Mouse (Mus musculus): ENCODE measurements at regions not wholly inside any gene's neighbourhood (a gene's known extent, or its start where the extent isn't known, plus 50 kb on each side); places are given as distances from the start of the nearest gene placed in this dataset.
A peak's percentile ranks its signal among the peaks of the same experiment; 100 is the strongest.

DNA sequence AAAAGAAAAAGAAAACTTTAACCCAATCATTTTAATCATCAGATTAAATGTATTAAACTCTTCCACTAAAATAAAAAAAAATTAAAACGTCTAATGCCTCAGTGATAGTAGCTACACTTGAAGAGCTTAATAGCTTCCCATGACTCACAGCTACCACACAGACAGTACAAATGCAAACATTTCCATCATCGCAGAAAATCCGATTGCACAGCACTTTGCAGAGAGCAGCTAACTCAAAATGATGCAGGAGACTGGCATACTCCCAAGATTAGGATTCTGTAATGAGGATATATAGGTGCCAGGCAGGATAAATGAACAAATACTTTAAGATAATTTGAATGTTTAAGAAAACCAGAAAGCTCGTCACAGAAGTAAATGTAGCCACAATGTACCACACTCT lies 238.3 kb upstream of the Kif2a start:
- no peak for DNase-seq

DNA sequence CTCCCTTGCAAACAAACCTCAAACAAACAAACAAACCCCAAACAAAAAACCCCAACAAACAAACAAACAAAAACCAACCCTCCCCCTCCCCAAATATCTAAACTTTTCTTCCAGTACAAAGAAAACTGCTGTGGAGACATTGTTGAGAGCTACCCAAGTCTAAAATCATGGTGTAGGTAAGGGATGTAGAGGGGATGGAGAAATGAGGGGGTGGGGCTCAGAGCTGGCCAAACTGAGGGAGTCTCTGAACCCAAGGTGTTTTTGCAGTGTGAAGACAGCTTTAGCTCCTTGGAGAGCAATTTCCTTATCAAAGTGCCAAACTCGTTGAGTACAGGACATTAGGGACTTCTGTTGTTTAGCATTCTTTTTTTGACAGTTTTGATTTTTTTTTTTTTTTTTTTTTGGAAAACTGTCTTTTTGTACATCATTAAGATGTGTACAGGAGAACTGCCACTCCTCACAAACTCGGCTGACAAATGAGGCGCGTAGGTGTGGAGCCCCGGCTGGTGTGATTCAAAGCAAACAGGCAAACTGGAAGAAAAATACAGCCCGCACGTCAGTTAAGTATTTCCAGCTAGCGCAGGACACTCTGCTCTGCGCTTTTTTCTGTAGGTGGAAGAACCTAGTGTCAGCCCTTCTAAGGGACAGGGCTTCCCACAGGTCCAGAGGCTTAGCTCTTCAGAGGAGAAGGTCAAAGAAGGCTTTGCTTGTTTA lies 226.0 kb upstream of the Kif2a start:
- no peak for DNase-seq

DNA sequence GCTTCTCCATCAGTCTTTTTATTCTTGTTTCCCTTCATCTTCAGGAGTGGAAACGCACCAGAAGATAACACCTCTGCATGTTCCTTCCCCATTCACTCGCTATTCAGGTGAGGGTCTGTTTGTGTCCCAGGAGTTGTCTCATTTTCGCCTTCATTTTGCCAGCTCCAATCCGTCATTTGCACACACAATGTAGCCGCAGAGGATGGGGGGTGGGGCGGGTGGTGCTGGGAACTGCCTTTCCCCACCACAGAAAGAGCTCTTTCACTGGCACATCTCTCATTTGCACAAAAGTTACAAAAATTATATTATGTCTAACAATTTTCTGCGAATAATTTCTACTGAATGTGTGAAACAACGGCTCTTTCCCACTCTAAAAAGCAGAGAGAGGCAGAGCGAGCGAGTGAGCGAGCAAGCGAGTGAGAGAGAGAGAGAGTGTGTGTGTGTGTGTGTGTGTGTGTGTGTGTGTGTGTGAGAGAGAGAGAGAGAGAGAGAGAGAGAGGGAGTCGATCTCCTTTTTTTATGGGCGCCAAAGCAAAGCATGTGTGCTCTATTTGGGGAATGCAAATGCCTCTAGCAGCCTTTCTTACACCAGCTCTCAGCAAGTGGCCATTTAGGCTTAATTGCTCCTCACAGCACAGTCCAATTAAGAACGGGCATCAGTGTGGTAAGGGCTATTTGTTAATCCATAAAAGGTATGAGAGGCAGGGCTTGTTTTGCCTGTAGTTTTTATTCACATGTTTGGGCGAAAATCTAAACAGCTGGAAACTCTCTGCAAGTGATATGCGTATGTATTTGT lies 225.2 kb upstream of the Kif2a start:
- DNase-seq = no peak

DNA sequence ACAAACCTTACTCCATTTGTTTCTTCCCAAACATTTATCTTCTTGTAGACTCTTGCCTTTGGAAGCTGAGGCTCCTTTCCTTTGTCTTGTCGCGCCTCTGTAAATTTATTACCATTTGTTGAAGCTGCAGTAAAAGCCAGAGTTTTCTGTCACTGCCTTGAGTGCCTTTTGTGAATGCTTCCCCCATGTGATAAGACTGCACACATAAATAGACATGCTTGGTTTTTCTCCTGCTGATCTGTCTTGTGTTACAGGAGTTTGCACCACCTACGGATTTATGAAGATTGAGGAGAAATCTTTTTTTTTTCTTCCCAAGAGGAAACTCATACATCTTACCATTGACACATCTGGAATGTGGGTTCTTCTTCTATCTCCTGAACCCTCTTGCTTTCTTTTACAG lies 222.2 kb upstream of the Kif2a start:
- DNase-seq = no peak

DNA sequence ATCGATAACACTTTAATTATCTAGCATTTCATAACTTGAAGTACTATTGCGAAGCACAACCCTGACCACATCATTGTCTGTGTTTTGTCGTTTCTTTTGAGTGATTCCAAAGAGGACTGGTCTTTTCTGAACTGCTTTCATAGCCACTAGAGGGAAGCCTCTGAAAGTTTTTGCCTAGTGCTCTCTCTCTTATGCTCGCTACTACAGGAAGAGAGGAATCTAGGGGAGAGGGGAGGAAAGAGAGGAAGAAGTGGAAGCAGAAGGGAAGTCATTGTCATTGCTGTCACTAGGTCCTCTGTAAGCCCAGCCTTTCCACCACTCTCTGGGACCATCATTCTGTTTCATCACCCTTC lies 217.1 kb upstream of the Kif2a start:
- no peak for DNase-seq

DNA sequence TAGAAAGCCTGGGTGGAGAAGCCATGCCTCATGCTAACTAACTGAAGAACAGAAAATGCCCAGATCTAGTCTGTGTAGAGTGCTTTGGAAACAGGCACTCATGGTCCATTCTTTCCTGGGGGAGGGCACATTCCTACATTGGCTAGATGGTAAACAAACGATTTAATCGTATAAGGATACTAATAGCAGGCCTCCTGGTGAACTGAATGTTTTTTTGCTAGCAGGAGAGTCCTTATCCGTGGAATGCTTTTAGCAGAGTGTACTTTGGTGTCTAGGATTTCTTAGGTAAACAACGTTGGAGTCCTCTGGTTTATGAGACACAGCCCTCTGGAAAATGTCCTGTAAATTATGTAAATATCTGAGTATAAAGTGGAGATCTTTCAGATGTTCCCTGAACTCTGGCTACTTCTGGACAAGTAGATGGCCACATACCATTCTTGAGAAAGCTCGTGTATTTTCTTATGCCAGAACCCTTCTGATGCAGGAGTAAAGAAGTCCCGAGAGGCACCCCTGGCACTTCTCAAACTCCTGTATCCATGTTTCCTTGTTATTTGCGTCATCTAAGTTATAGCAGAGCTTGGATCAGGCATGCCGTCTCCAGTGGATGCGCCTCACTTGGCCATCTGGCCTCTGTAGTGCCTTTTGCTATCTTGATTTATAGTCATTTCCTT lies 216.6 kb upstream of the Kif2a start:
- no peak for DNase-seq

DNA sequence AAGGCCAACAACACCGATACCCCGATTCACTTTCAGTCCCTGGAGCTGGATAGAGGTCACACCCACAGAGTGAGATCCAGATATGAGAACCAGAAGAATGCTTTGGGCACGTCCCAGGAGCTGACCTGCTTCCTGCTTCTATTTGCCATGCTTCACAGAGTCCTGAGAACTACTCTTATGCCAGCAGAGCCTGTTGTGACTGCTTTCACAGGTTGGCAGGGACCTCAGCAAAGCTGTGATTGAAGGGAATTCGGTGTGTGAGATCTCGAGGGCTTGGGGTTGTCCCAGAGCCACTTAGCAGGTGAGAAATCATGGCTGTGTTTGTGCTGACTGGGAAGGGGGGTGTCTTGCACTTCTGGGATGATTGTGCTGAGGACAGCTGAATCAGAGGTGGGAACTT lies 197.5 kb upstream of the Kif2a start:
- no peak for DNase-seq

DNA sequence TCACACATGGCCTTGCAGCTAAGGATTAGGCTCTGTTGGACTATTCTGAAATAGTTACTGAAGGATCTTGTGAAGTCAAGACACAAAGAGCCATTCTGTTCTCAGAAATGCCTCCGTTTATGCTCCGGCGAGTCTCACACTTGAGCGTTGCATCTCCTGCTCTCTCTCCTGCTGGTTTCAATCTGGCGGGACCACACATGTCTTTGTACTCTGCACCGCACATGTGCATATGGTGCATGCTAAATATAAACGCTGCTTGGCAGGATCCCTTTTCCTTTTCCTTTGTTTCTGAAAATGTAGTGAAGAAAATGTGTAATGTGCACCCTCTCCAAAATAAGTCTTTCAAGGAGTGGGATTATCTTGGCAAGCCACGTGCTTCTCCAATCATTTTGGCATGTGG lies 196.4 kb upstream of the Kif2a start:
- DNase-seq = no peak

DNA sequence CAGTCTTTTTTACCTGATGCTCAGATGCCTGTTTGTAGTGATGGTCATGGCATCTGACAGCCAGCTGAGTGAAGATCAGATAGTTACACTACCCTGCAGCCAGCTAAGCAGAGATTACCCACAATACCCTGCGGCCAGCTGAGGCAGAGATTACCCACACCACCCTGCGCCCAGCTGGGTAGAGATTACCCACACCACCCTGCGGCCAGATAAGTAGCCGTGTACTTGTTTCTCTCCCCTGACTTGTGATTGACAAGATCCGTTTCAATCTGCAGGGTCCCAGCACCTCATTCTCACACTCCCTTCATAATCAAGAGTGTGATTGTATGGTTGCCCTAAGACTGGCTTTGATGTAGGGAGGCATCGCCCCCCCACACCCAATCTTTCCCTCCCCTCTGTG lies 195.9 kb upstream of the Kif2a start:
- no peak for DNase-seq

DNA sequence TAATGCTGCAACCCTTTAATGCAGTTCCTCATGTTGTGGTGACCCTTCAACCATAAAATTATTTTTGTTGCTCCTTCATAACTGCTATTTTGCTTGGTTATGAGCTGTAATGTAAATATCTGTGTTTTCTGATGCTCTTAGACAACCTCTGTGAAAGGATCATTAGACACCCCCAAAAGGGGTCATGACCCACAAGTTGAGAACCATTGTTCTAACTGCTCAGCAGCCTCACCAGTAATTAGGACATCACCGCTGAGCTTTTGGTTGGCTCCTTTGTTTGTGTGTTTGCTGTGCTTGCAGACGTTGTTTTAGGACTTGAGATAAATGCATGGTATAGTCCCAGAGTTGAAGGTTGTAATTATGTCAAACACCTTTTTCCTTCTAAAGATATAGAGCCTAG lies 191.4 kb upstream of the Kif2a start:
- DNase-seq = no peak

DNA sequence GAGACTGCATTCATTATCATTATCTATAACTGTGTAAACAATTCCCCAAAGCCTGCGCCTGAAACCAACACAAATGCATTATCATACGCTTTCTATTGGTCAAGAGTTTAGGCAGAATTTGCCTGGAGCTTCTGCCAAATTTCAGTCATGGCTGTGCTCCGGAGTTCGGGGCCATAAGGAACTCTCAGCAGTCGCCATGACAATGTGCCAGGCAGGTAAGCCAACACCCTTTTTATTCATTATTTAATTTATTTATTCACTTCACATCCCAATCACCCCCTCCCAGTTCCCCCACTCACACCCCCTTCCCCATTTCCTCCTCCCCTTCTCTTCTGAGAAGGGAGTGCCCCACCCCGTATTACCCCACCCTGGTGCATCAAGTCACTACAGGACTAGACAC lies 188.8 kb upstream of the Kif2a start:
- DNase-seq = no peak

DNA sequence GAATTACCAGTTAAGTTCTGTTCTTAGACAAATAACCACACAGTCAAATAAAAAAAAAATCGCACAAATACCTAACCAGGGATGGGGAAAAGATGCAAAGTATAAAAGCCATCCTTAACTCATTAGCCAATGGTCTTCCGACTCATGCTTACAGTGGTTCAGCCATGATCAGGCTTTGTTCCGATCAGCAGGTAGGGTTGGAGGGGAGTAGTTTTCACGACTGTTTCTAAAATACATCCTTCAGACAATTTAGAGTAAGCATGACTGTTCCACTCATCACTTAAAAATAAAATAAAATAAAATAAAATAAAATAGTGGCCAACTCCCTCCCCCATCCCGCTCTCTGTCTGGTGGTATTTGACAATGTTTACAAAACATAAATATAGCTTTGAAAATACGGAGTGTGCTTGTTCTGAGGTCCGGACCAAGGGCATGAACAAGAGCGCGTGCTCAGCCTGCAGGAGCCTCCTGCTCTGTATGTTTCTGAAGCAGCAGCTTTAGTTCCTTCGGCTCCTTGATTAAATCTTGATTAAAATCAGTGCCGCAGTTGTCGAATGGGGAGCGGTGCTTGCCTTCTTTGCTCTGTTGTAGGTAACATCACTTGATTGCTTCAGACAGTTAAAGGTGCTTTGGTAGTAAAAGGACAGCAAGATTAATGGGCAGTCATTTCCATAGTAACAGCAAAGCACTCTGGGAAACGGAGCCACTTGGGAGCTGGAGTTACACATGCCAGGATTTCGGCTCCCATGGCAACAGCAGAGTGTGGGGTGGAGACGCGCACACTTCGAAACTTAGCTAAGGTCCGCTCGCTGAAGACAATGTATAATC lies 185.6 kb upstream of the Kif2a start:
- DNase-seq = no peak

DNA sequence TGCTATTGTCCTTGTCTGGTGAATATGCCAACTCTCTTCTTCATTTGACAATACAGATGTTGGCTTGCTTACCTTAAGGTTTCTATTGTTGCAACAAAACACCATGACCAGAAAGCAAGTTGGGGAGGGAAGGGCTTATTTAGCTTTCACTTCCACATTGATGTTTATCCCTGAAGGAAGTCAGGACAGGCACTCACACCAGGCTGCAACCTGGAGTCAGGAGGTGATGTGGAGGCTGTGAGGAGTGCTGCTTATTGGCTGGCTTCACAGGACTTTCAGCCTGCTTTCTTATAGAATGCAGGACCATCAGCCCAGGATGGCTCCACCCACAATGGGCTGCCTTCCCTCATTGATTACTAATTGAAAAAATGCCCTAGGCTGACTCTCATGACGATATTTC lies 177.9 kb upstream of the Kif2a start:
- no peak for DNase-seq

DNA sequence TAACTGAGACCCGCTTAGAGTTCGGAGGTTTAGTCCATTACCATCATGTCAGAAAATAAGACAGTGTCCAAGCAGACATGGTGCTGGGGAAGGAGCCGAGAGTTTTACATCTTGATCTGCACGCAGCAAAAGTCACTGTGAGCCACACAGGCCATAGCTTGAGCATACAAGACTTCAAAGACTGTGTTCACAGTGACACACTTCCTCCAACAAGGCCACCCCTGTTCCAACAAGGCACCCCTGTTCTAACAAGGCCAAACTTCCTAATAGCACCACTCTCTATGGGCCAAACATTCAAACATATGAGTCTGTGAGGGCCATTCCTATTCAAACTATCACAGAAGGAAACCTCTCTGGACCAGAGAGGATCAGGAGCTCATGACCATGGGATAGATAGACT lies 171.5 kb upstream of the Kif2a start:
- no peak for DNase-seq

DNA sequence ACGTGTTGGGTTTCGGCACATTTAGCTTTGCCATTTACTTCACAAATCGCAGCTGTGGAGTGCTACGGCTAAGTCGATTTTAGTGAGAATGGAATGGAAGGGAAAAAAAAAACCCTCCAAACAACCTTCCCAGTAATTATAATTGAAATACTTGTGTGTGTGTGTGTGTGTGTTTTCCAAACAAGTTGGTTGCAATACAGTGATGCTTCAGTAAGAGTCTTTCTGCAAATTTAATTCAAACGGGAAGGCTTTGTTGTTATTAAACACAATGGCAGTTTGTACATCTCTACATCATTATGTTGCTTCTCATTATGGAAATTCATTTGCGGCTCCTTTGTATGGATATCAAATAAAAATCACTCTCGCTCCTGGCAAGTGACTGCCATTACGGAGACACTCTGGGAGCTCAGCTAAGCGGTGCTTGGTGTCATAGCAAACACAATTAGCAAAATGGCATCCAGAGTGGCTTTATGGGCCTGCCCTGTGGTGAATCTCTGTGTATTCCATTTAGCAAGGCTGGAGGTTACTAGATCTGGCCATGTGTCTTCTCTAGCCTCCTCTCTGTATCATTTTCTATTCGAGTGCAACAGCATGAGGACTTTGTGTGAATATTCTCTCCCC lies 165.4 kb upstream of the Kif2a start:
- no peak for DNase-seq

DNA sequence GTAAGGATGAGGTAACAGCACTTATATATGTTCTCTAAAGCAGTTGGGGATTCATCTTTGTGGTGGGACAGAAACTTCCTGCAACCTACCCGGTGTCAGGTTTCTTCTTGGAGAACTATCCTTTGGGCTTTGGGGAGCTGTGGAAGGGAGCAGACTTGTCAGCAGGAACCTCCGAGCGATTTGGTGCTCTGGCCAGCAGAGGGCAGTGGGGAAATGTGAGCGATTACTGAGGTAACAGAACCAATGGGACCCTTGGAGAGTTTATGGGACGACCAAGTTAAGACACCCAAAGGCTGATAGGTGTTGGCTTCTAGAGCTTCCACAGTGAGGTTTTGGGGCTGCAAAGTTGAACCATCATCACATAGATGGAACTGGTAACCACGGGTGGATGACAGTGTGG lies 160.6 kb upstream of the Kif2a start:
- no peak for DNase-seq

DNA sequence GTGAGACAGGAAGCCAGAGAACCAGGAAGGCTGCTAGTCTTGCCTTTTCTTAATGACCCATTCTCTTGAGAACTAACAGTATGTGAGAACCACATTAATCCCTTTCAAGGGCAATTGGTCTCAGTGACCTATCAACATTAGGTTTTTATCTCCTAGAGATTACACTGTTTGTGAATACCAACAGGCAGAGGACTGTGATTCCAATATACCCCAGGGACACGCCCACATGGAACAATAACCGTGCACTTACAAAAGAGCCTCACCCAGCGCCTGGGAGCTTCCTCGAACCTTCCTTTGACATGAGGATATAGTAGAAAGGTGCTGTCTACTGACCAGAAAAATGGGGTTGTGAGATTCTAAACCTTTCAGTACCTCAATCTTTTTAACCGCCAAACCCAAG lies 157.6 kb upstream of the Kif2a start:
- DNase-seq = no peak

DNA sequence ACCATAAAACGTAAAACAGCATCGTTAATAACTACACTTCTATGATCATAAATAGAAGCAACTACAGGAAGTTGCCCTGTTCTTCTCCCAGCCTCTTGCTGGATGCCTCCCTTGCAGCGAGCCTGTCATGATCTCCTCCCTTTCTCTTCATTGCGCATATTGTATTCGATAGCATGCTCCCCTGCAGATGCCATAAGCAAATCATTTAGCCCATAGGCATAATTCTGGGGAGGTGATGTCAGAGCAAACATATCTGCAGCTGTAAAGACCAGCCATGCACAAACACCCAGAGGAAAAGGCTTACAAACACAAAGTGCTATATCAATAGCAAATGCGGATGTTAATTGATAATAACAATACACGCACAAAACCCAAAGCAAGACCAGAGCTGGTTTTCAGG lies 155.7 kb upstream of the Kif2a start:
- no peak for DNase-seq

DNA sequence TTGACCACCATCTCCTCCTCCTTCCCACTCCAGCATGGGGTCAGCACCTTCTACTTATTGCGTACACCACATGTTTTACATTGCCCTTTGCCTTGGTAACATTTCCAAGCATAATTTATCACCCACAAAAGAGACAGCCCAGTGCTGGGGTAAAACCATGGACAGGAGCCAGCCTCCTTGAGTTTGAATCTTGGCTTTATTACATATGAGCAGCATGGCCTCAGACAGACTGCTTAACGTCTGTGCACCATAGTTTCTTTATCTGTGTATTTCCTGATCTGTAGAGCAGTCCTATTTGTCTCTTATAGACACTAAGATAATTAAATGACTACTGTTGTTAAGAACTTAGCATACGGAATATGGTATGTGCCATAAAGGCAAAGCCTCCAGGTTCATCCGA lies 154.0 kb upstream of the Kif2a start:
- no peak for DNase-seq

DNA sequence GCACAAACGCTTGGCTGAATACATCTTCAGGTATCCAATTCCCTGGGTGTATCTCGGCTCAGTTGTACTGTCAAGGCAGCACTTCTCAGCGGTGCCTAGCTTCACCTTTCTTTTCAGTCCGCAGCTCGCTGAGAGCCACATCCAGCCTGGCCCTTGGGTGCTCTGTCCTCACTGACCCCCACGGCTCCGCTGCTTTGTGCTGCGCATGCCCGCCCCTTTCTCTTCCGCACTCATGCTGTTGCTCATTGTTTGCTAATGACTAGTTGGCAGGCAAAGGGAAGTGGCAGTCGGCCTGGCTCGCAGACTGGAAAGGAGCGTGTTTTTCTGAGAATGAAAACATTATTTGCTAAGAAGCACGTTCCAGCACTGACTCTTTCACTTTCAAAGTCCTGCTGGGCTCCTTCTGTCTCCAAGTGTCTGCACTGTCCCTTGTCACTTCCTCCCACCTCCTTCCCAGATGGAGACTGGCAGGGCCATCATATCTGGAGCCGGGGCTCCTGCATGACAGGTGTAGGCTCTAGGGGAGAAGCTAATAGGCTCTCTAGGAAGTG lies 146.7 kb upstream of the Kif2a start:
- DNase-seq = peak; percentile 7

DNA sequence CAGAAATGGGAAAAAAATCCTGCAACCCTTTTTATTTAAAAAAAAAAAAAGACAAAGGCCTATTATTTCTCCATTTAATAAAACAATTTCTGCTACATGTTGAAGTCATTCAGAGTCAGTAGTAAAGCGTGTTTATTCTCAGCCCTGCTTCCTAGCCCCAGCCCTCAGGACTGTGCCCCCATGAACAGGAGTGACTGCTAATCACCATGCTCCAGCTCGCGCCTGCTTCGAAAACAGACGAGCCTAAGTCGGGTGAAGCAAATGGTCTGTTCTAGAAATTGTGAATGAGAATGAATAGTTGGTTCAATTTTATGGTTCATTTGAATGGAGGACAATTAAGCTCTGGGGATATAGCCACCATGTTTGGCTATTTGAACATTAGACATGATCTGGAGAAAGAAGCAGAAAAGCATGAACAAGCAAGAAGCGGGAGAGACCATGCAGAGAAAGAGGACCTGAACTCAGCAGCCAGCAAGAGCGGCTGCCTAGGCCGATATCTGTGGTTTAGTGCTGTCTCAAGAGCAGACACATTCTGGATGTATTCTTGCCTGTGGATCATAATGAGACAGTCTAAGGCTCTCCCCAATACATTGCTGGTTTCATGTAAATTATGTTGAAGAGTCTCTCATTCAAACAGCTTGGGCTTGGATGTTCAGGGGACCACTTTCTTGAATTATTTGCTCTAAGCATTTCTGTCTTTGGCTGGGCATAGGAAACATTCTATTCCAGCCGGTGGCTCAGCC lies 146.1 kb upstream of the Kif2a start:
- DNase-seq = no peak

Data from gastrocnemius, postnatal 25 days (tissue).